Mouse (Mus musculus): ENCODE results near the gene Pdpk1. TPM values are rescaled to one million over a fixed set of nuclear protein-coding genes. Genes with fewer than 3 reads are reported as not detected.

Gene Pdpk1
- polyA plus RNA-seq, 1 experiment: not detected

- 26% methylated on average over 7 of the region's 7 CpGs for WGBS
- peak overlapping the region; percentile 75 for H3K4me3 ChIP-seq (ENCODE audit: insufficient read depth, low read depth, low read length)
- TF ChIP-seq POLR2A (IDR thresholded peaks at IDR 0.05; ENCODE audit: insufficient read depth, low read depth, low read length) (no peak), CTCF (IDR thresholded peaks at IDR 0.05; ENCODE audit: insufficient read depth, low read depth, low read length) (no peak)
- no peak overlapping the region for H3K27ac ChIP-seq (ENCODE audit: insufficient read depth, low read depth, low read length)
- H3K4me1 ChIP-seq (ENCODE audit: control insufficient read depth, insufficient read depth, low read length): peaks cover 18% of the 10 kb centered on the region
Observed at GRCm38 (mm10) chr17:24167891-24168505, 17.3 kb upstream of the Pdpk1 start.

DNA sequence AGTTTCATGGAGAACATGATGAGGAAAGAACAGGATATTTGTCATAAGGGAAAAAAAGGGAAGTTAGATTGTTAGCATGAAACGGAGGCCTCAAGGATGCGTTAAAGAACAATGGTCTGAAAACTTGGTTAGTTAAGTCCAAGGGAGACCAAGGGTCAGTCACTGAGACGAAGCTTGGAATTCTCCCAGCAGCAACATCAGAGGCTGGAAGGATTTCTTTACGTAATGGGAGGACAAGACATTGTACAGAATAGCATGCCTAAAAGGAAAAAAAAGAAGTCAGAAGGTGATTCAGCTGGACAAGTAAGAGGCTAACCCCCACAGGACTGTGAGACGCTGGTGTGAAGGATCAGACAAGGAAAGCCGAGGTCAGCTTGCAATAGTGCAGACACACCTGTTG lies 16.4 kb upstream of the Pdpk1 start:
- Histone ChIP-seq H3K4me1 (ENCODE audit: control insufficient read depth, insufficient read depth, low read length) (peaks cover 23% of the 10 kb centered on the region), H3K4me3 (ENCODE audit: insufficient read depth, low read depth, low read length) (no peak overlapping the region), H3K27ac (ENCODE audit: insufficient read depth, low read depth, low read length) (no peak overlapping the region)
- WGBS: 56% methylated on average over 6 of the region's 6 CpGs
- TF ChIP-seq POLR2A (IDR thresholded peaks at IDR 0.05; ENCODE audit: insufficient read depth, low read depth, low read length) (no peak), CTCF (IDR thresholded peaks at IDR 0.05; ENCODE audit: insufficient read depth, low read depth, low read length) (no peak)

- Histone ChIP-seq H3K27ac (ENCODE audit: insufficient read depth, low read depth, low read length) (no peak overlapping the region), H3K4me1 (ENCODE audit: control insufficient read depth, insufficient read depth, low read length) (peaks cover 30% of the 10 kb centered on the region), H3K4me3 (ENCODE audit: insufficient read depth, low read depth, low read length) (no peak overlapping the region)
- 72% methylated on average over 11 of the region's 11 CpGs for WGBS
- TF ChIP-seq POLR2A (IDR thresholded peaks at IDR 0.05; ENCODE audit: insufficient read depth, low read depth, low read length) (no peak), CTCF (IDR thresholded peaks at IDR 0.05; ENCODE audit: insufficient read depth, low read depth, low read length) (no peak)
Observed at GRCm38 (mm10) chr17:24164566-24165259, 14.0 kb upstream of the Pdpk1 start.

- no peak for TF ChIP-seq CTCF (IDR thresholded peaks at IDR 0.05; ENCODE audit: insufficient read depth, low read depth, low read length)
- peak; percentile 52; the same call in 1 of the 2 replicates for TF ChIP-seq POLR2A (IDR thresholded peaks at IDR 0.05; ENCODE audit: insufficient read depth, low read depth, low read length)
Observed at GRCm38 (mm10) chr17:24163176-24163962, 12.6 kb upstream of the Pdpk1 start, which contains the start of gene Amdhd2. Amdhd2 (minus strand) TSS chr17:24163766.

GRCm38 (mm10) chr17:24162584-24163175 lies 12.0 kb upstream of the Pdpk1 start:
- H3K4me1 ChIP-seq (ENCODE audit: control insufficient read depth, insufficient read depth, low read length): peaks cover 24% of the 10 kb centered on the region
- WGBS: 32% methylated on average over 17 of the region's 17 CpGs
- TF ChIP-seq POLR2A (IDR thresholded peaks at IDR 0.05; ENCODE audit: insufficient read depth, low read depth, low read length): no peak
- no peak for TF ChIP-seq CTCF (IDR thresholded peaks at IDR 0.05; ENCODE audit: insufficient read depth, low read depth, low read length)
- peak overlapping the region; percentile 74 for H3K27ac ChIP-seq (ENCODE audit: insufficient read depth, low read depth, low read length)
- H3K4me3 ChIP-seq (ENCODE audit: insufficient read depth, low read depth, low read length): peak overlapping the region; percentile 63

More at GRCm38 (mm10) chr17:24163176-24163962, 12.6 kb upstream of the Pdpk1 start, which contains the start of gene Amdhd2:
- peak within 1 kb of the TSS; percentile 63 for H3K4me3 ChIP-seq (ENCODE audit: insufficient read depth, low read depth, low read length)
- peak within 1 kb of the TSS; percentile 74 for H3K27ac ChIP-seq (ENCODE audit: insufficient read depth, low read depth, low read length)
- H3K4me1 ChIP-seq (ENCODE audit: control insufficient read depth, insufficient read depth, low read length): peaks cover 30% of the 10 kb centered on the region
- under 1% methylated on average over 47 of the region's 47 CpGs for WGBS

DNA sequence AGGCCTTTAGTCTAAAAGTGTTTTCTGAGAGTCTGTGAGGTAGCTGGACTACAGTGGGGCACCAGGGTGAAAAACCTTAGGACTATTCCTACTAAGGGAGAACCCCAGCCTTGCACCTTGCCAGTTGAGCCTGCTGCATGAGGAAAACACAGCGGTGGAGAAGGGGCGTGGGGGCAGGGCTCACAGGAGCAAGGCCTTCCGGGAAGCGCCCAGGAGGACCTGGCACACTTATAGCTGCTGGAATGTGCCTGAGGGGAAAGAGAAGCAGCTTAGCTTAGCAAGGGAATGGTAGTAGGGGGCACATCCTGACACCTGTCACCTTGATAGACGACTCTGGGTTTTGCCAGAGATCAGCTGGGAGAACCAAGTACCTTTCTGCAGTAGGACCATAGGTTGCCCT lies 10.7 kb upstream of the Pdpk1 start:
- no peak for TF ChIP-seq POLR2A (IDR thresholded peaks at IDR 0.05; ENCODE audit: insufficient read depth, low read depth, low read length)
- TF ChIP-seq CTCF (IDR thresholded peaks at IDR 0.05; ENCODE audit: insufficient read depth, low read depth, low read length): no peak
- Histone ChIP-seq H3K4me3 (ENCODE audit: insufficient read depth, low read depth, low read length) (no peak overlapping the region), H3K4me1 (ENCODE audit: control insufficient read depth, insufficient read depth, low read length) (peaks cover 21% of the 10 kb centered on the region), H3K27ac (ENCODE audit: insufficient read depth, low read depth, low read length) (no peak overlapping the region)
- 83% methylated on average over 5 of the region's 5 CpGs for WGBS

GRCm38 (mm10) chr17:24157526-24157925 lies 6.8 kb upstream of the Pdpk1 start:
- Histone ChIP-seq H3K27ac (ENCODE audit: insufficient read depth, low read depth, low read length) (no peak overlapping the region), H3K4me1 (ENCODE audit: control insufficient read depth, insufficient read depth, low read length) (peaks cover 8% of the 10 kb centered on the region), H3K4me3 (ENCODE audit: insufficient read depth, low read depth, low read length) (no peak overlapping the region)
- no peak for TF ChIP-seq POLR2A (IDR thresholded peaks at IDR 0.05; ENCODE audit: insufficient read depth, low read depth, low read length)
- TF ChIP-seq CTCF (IDR thresholded peaks at IDR 0.05; ENCODE audit: insufficient read depth, low read depth, low read length): no peak
- WGBS: 93% methylated on average over 4 of the region's 4 CpGs

DNA sequence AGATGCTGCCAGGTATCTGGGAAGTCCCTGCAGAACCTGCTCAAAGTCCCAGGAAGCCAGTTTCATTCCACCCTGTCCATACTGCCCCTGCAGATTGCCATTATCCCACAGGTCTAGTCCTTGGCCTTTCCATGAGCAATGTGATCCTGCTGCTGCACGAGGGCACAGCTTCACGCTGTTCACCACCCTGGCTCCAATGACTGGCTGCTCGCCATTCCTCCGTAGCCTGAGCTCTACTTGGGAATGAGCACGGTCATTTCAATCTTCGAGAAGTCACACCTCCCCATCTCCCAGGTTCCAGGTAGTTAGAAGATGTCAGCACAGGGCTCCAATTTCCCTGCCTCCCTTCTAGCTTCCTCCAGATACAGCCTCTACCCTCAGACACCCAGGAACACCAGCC lies 6.4 kb upstream of the Pdpk1 start:
- H3K4me1 ChIP-seq (ENCODE audit: control insufficient read depth, insufficient read depth, low read length): peaks cover 10% of the 10 kb centered on the region
- WGBS: 89% methylated on average over 6 of the region's 6 CpGs
- no peak for TF ChIP-seq POLR2A (IDR thresholded peaks at IDR 0.05; ENCODE audit: insufficient read depth, low read depth, low read length)
- TF ChIP-seq CTCF (IDR thresholded peaks at IDR 0.05; ENCODE audit: insufficient read depth, low read depth, low read length): no peak
- no peak overlapping the region for H3K27ac ChIP-seq (ENCODE audit: insufficient read depth, low read depth, low read length)
- H3K4me3 ChIP-seq (ENCODE audit: insufficient read depth, low read depth, low read length): no peak overlapping the region
